Mouse (Mus musculus) forebrain, embryonic 10.5 days (tissue): Measurements from ENCODE around the gene Chrnb2. TPM values are rescaled to one million over a fixed set of nuclear protein-coding genes. Genes with fewer than 3 reads are reported as not detected.

Experiments
- DNase-seq: peaks from one replicate; pipeline ENCODE4 v3.0.0-alpha.2; 2017; ENCODE audit warnings: low spot score; ENCODE audit errors: extremely low spot score
- H3K27ac ChIP-seq: fragments of 300-500 bp; sonication (generic); 2 replicates; pipeline ENCODE4 v1.5.1; 2016; ENCODE audit warnings: mild to moderate bottlenecking
- H3K27me3 ChIP-seq: fragments of 300-500 bp; sonication (generic); 2 replicates; pipeline ENCODE4 v1.6.1; 2016; ENCODE audit warnings: mild to moderate bottlenecking; ENCODE audit not compliant: poor library complexity, severe bottlenecking
- H3K36me3 ChIP-seq: fragments of 300-500 bp; sonication (generic); replicated peaks from 2 replicates; pipeline ENCODE4 v1.6.1; 2016; ENCODE audit warnings: mild to moderate bottlenecking, moderate library complexity
- H3K4me1 ChIP-seq: fragments of 300-500 bp; sonication (generic); 2 replicates; pipeline ENCODE4 v1.6.1; 2016
- H3K4me3 ChIP-seq: fragments of 300-500 bp; sonication (generic); 2 replicates; pipeline ENCODE4 v1.5.1; 2016; ENCODE audit warnings: mild to moderate bottlenecking, moderate library complexity
- H3K9me3 ChIP-seq: fragments of 300-500 bp; sonication (generic); 2 replicates; pipeline ENCODE4 v1.6.1; 2016; ENCODE audit warnings: mild to moderate bottlenecking, moderate library complexity
- WGBS: fragments of 180-500 bp; shearing (Covaris S2); methylation state at CpG from one replicate; pipeline ENCODE4 v1.1.7; 2016; 5-methylcytosine and 5-hydroxymethylcytosine counted together
- polyA plus RNA-seq: library from polyadenylated mRNA; unstranded; fragments of >200 nt; fragmentation: Nextera tagmentation; extraction: Ambion mirVana; gene quantifications from 2 replicates; pipeline ENCODE4 v1.2.1, GENCODE M21; 2016

The Chrnb2 gene
- polyA plus RNA-seq, 1 experiment from 2014 or later, result 3.8 TPM

GRCm38 (mm10) chr3:89773740-89774211 lies 9.3 kb upstream of the Chrnb2 start:
- peak overlapping the region; percentile 72 for H3K4me3 ChIP-seq
- H3K36me3 ChIP-seq, result peaks cover 50% of the 10 kb centered on the region
- WGBS, result 0% methylated on average over 35 of the region's 37 CpGs
- peak; percentile 44 for DNase-seq
- no peaks in the 10 kb centered on the region for H3K27me3 ChIP-seq
- H3K27ac ChIP-seq, result peak overlapping the region; percentile 99
- H3K4me1 ChIP-seq, result peaks cover 49% of the 10 kb centered on the region
- no peaks in the 10 kb centered on the region for H3K9me3 ChIP-seq

GRCm38 (mm10) chr3:89772968-89773709 lies 8.7 kb upstream of the Chrnb2 start, which contains the start of gene Ube2q1:
Gene Ube2q1 (plus strand): TSS chr3:89773616.
- WGBS, result under 1% methylated on average over 81 of the region's 90 CpGs
- Histone ChIP-seq H3K27ac (peak within 1 kb of the TSS; percentile 99), H3K4me1 (peaks cover 49% of the 10 kb centered on the region), H3K27me3 (no peaks in the 10 kb centered on the region), H3K36me3 (peaks cover 43% of the 10 kb centered on the region), H3K9me3 (no peaks in the 10 kb centered on the region), H3K4me3 (peak within 1 kb of the TSS; percentile 72)
- peak; percentile 90 for DNase-seq

- H3K4me1 ChIP-seq, result peaks cover 49% of the 10 kb centered on the region
- H3K4me3 ChIP-seq, result peak overlapping the region; percentile 72
- WGBS, result 3% methylated on average over 17 of the region's 17 CpGs
- peak overlapping the region; percentile 99 for H3K27ac ChIP-seq
- no peaks in the 10 kb centered on the region for H3K9me3 ChIP-seq
- peaks cover 38% of the 10 kb centered on the region for H3K36me3 ChIP-seq
- peak; percentile 87 for DNase-seq
- no peaks in the 10 kb centered on the region for H3K27me3 ChIP-seq
These were observed 8.1 kb upstream of the Chrnb2 start for GRCm38 (mm10) chr3:89772588-89772967.

- Histone ChIP-seq H3K27me3 (no peaks in the 10 kb centered on the region), H3K27ac (no peak overlapping the region), H3K36me3 (peaks cover 17% of the 10 kb centered on the region), H3K4me1 (peaks cover 43% of the 10 kb centered on the region), H3K4me3 (no peak overlapping the region), H3K9me3 (no peaks in the 10 kb centered on the region)
- no peak for DNase-seq
- WGBS, result 60% methylated on average over 2 of the region's 2 CpGs
These were observed 6.1 kb upstream of the Chrnb2 start for GRCm38 (mm10) chr3:89770425-89771002.

- no peak for DNase-seq
- Histone ChIP-seq H3K27ac (no peak overlapping the region), H3K27me3 (0 out of 2 replicates have a peak, but pooled peaks cover 5% of the 10 kb centered on the region), H3K9me3 (no peaks in the 10 kb centered on the region), H3K4me3 (no peak overlapping the region), H3K4me1 (peaks cover 36% of the 10 kb centered on the region), H3K36me3 (peaks cover 11% of the 10 kb centered on the region; the same call in 1 of the 2 replicates)
- 69% methylated on average over 7 of the region's 7 CpGs for WGBS
These were observed 5.2 kb upstream of the Chrnb2 start for GRCm38 (mm10) chr3:89769584-89769983.

GRCm38 (mm10) chr3:89759786-89760185 lies 4.6 kb downstream of the Chrnb2 start:
- 77% methylated on average over 3 of the region's 3 CpGs for WGBS
- H3K27me3 ChIP-seq, result peaks cover 21% of the 10 kb centered on the region
- no peak overlapping the region for H3K27ac ChIP-seq
- H3K36me3 ChIP-seq, result no peaks in the 10 kb centered on the region
- no peak for DNase-seq
- H3K4me1 ChIP-seq, result peaks cover 20% of the 10 kb centered on the region
- H3K9me3 ChIP-seq, result no peaks in the 10 kb centered on the region
- H3K4me3 ChIP-seq, result no peak overlapping the region

GRCm38 (mm10) chr3:89757851-89758250 lies 6.6 kb downstream of the Chrnb2 start:
- no peak for DNase-seq
- Histone ChIP-seq H3K36me3 (peaks cover 1% of the 10 kb centered on the region; the same call in 1 of the 2 replicates), H3K4me3 (no peak overlapping the region), H3K27ac (no peak overlapping the region), H3K9me3 (no peaks in the 10 kb centered on the region), H3K27me3 (peaks cover 2% of the 10 kb centered on the region; the same call in 1 of the 2 replicates), H3K4me1 (0 out of 2 replicates have a peak, but pooled peaks cover 4% of the 10 kb centered on the region)
- WGBS, result 81% methylated on average over 2 of the region's 2 CpGs

- Histone ChIP-seq H3K27ac (no peak overlapping the region), H3K9me3 (no peaks in the 10 kb centered on the region), H3K4me3 (no peak overlapping the region), H3K36me3 (peaks cover 27% of the 10 kb centered on the region), H3K27me3 (no peaks in the 10 kb centered on the region), H3K4me1 (0 out of 2 replicates have a peak, but pooled peaks cover 4% of the 10 kb centered on the region)
- no peak for DNase-seq
- 80% methylated on average over 6 of the region's 6 CpGs for WGBS
These were observed 9.1 kb downstream of the Chrnb2 start for GRCm38 (mm10) chr3:89755283-89755682.

GRCm38 (mm10) chr3:89752307-89752706 lies 12.1 kb downstream of the Chrnb2 start:
- H3K4me1 ChIP-seq, result peaks cover under 1% of the 10 kb centered on the region; the same call in 1 of the 2 replicates
- H3K27ac ChIP-seq, result no peak overlapping the region
- no peak for DNase-seq
- H3K27me3 ChIP-seq, result no peaks in the 10 kb centered on the region
- H3K36me3 ChIP-seq, result peaks cover 55% of the 10 kb centered on the region
- WGBS, result 93% methylated on average over 1 of the region's 1 CpGs
- H3K9me3 ChIP-seq, result no peaks in the 10 kb centered on the region
- H3K4me3 ChIP-seq, result no peak overlapping the region

GRCm38 (mm10) chr3:89738509-89738908 lies 25.9 kb downstream of the Chrnb2 start:
- Histone ChIP-seq H3K4me1 (no peaks in the 10 kb centered on the region), H3K27ac (no peak overlapping the region), H3K4me3 (no peak overlapping the region), H3K9me3 (no peaks in the 10 kb centered on the region), H3K36me3 (peaks cover 78% of the 10 kb centered on the region), H3K27me3 (no peaks in the 10 kb centered on the region)
- WGBS, result 96% methylated on average over 6 of the region's 6 CpGs
- DNase-seq, result no peak

GRCm38 (mm10) chr3:89732091-89732490 lies 32.3 kb downstream of the Chrnb2 start:
- WGBS, result 93% methylated on average over 4 of the region's 4 CpGs
- Histone ChIP-seq H3K36me3 (peaks cover 23% of the 10 kb centered on the region), H3K9me3 (no peaks in the 10 kb centered on the region), H3K4me1 (peaks cover 23% of the 10 kb centered on the region), H3K27me3 (no peaks in the 10 kb centered on the region), H3K27ac (no peak overlapping the region), H3K4me3 (no peak overlapping the region)
- no peak for DNase-seq

- Histone ChIP-seq H3K9me3 (no peaks in the 10 kb centered on the region), H3K27me3 (no peaks in the 10 kb centered on the region), H3K4me1 (peaks cover 25% of the 10 kb centered on the region), H3K4me3 (peak overlapping the region; percentile 64), H3K36me3 (peaks cover 9% of the 10 kb centered on the region), H3K27ac (peak overlapping the region; percentile 77)
- WGBS, result 4% methylated on average over 32 of the region's 32 CpGs
- DNase-seq, result peak; percentile 65
These were observed 33.8 kb downstream of the Chrnb2 start for GRCm38 (mm10) chr3:89730350-89731331.
